Mouse (Mus musculus) lung, adult 2 months (tissue): ENCODE results near the gene Rab11fip5.

Experiments used
- CTCF ChIP-seq: fragments of 200-500 bp; IDR thresholded peaks from 2 replicates; pipeline ENCODE4 v1.5.1; 2011; ENCODE audit warnings: mild to moderate bottlenecking, low read length, control low read depth; ENCODE audit not compliant: insufficient read depth
- POLR2A ChIP-seq: fragments of 200-500 bp; IDR thresholded peaks from 2 replicates; pipeline ENCODE4 v1.6.1; 2011; ENCODE audit warnings: low read depth, mild to moderate bottlenecking, control low read depth, low read length, borderline replicate concordance; ENCODE audit errors: extremely low read depth

DNA sequence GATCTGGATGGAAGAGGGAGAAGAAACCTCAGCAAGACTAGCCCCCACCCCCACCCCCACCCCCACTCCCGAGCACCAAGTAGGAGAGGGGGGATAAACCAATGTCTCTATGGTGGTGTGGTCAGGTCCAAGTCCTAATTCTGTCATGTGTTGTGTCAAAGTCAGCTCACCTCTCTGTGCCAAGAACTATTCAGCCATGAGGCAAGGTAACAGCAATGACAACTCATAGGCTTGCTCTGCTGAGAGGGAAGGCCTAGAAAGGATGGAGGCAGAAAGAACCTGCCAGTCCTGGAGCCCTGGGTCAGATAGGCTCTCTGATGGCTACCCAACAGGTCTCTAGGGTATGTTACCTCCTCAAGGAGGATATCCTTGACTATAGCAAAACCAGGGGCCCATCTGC, 6.3 kb downstream of the Rab11fip5 start:
- TF ChIP-seq CTCF (no peak), POLR2A (no peak)
